Mouse (Mus musculus): ENCODE measurements around the gene Ccdc87. TPM values are rescaled to one million over a fixed set of nuclear protein-coding genes. Genes with fewer than 3 reads are reported as not detected.

Ccdc87 gene
- total and polyA plus RNA-seq, 3 experiments, result not detected

GRCm38 (mm10) chr19:4859081-4859480 lies 19.9 kb downstream of the Ccdc87 start:
- no peak for DNase-seq (ENCODE audit: extremely low read depth)
- Histone ChIP-seq H3K4me1 (ENCODE audit: control insufficient read depth in 1 of 2, insufficient read depth in 2 of 2) (no peaks in the 10 kb centered on the region), H3K9ac (ENCODE audit: insufficient read depth, low read depth) (no peak overlapping the region), H3K27ac (ENCODE audit: insufficient read depth, low read depth) (no peak overlapping the region), H3K4me3 (replicated peaks in 1 of 3; ENCODE audit: low read depth in 2 of 3, low read length in 2 of 3, poor library complexity in 1 of 3) (no peak overlapping the region), H3K4me2 (ENCODE audit: insufficient read depth, low read depth, poor library complexity, severe bottlenecking) (no peak overlapping the region), H3K27me3 (replicated peaks) (peaks cover 81% of the 10 kb centered on the region), H3K36me3 (replicated peaks in 1 of 2; ENCODE audit: control insufficient read depth in 1 of 2, insufficient read depth in 1 of 2, low read length in 1 of 2) (no peaks in the 10 kb centered on the region), H3K79me2 (replicated peaks; ENCODE audit: control insufficient read depth, extremely low read depth, insufficient read depth, poor library complexity, severe bottlenecking) (no peaks in the 10 kb centered on the region), H3K9me3 (replicated peaks; ENCODE audit: low read length) (no peaks in the 10 kb centered on the region)
- in situ Hi-C loops (cut with MboI; ENCODE audit: low pct_ligation_motif_present, low pct_unique_long_range_greater_than_20kb, low sequenced_read_pairs), result loop anchor here (25.0 kb wide), 2 partner anchors 222 to 372 kb away; partner anchors contain the start of genes 2010003K11Rik, Rce1 and Syt12
- dilution Hi-C loops (cut with MboI; ENCODE audit: extremely low pct_ligation_motif_present, extremely low pct_unique_long_range_greater_than_20kb, low sequenced_read_pairs), result no loop called here
- TF ChIP-seq POLR2A (IDR thresholded peaks at IDR 0.05; ENCODE audit: low read depth, low read length) (no peak), MYC (IDR thresholded peaks at IDR 0.05; ENCODE audit: low read depth, low read length) (no peak)

DNA sequence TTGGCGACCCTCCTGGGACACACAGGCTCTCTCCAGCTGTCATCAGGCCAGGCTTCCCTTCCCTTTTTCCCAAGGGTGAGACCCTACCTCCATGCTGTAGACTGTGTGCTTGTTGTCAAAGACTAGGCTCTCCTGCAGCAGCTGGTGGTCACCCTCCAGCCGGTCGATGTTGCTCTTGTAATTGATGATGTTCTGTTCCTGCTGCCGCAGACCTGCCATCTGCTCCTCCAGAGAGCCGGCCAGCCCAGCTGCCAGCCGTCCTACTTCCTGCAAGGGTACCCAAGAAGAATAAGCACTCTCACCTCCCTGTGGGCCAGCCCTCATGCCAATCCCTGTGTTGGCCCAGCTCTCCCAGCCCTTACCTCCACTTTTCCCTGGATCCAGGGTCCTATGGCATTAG lies 23.9 kb downstream of the Ccdc87 start:
- no peak overlapping the region for H3K4me3 ChIP-seq (replicated peaks in 1 of 3; ENCODE audit: low read depth in 2 of 3, low read length in 2 of 3, poor library complexity in 1 of 3)
- H3K4me1 ChIP-seq (ENCODE audit: control insufficient read depth in 1 of 2, insufficient read depth in 2 of 2), result peaks cover 0 to 3% of the 10 kb centered on the region in 2 experiments; a peak in 1 of 4 replicates
- no peaks in the 10 kb centered on the region for H3K9me3 ChIP-seq (replicated peaks; ENCODE audit: low read length)
- H3K27me3 ChIP-seq (replicated peaks), result peaks cover 87% of the 10 kb centered on the region
- H3K27ac ChIP-seq (ENCODE audit: insufficient read depth, low read depth), result no peak overlapping the region
- H3K79me2 ChIP-seq (replicated peaks; ENCODE audit: control insufficient read depth, extremely low read depth, insufficient read depth, poor library complexity, severe bottlenecking), result no peaks in the 10 kb centered on the region
- in situ Hi-C loops (cut with MboI; ENCODE audit: low pct_ligation_motif_present, low pct_unique_long_range_greater_than_20kb, low sequenced_read_pairs) (loop anchor here (25.0 kb wide), 2 partner anchors 226 to 376 kb away; partner anchors contain the start of genes 2010003K11Rik, Rce1 and Syt12), dilution Hi-C loops (cut with MboI; ENCODE audit: extremely low pct_ligation_motif_present, extremely low pct_unique_long_range_greater_than_20kb, low sequenced_read_pairs) (no loop called here)
- no peak for DNase-seq (ENCODE audit: extremely low read depth)
- H3K36me3 ChIP-seq (replicated peaks in 1 of 2; ENCODE audit: control insufficient read depth in 1 of 2, insufficient read depth in 1 of 2, low read length in 1 of 2), result no peaks in the 10 kb centered on the region
- no peak overlapping the region for H3K4me2 ChIP-seq (ENCODE audit: insufficient read depth, low read depth, poor library complexity, severe bottlenecking)
- H3K9ac ChIP-seq (ENCODE audit: insufficient read depth, low read depth), result no peak overlapping the region
- TF ChIP-seq JUND (conservative IDR thresholded peaks at IDR 0.05; ENCODE audit: low read depth, low read length), result no peak
- no peak for TF ChIP-seq USF1 (IDR thresholded peaks at IDR 0.05; ENCODE audit: low read depth, low read length)
- TF ChIP-seq MEF2A (IDR thresholded peaks at IDR 0.05; ENCODE audit: borderline replicate concordance, low read depth, low read length), result no peak
- TF ChIP-seq UBTF (IDR thresholded peaks at IDR 0.05; ENCODE audit: low read depth, low read length), result no peak
- no peak for TF ChIP-seq RCOR1 (conservative IDR thresholded peaks at IDR 0.05; ENCODE audit: low read depth, low read length)
- TF ChIP-seq ZC3H11A (IDR thresholded peaks at IDR 0.05; ENCODE audit: low read depth, low read length), result no peak
- TF ChIP-seq MAX (IDR thresholded peaks at IDR 0.05; ENCODE audit: low read length), result no peak
- TF ChIP-seq RAD21 (IDR thresholded peaks at IDR 0.05; ENCODE audit: low read depth, low read length), result no peak
- no peak for TF ChIP-seq IRF4 (IDR thresholded peaks at IDR 0.05; ENCODE audit: low read depth, low read length)
- TF ChIP-seq USF2 (conservative IDR thresholded peaks at IDR 0.05; ENCODE audit: low read depth, low read length), result no peak
- TF ChIP-seq CHD2 (IDR thresholded peaks at IDR 0.05; ENCODE audit: low read length), result no peak
- no peak for TF ChIP-seq MYC (IDR thresholded peaks at IDR 0.05; ENCODE audit: low read depth, low read length)
- no peak for TF ChIP-seq BHLHE40 (IDR thresholded peaks at IDR 0.05; ENCODE audit: low read depth, low read length)
- no peak for TF ChIP-seq CTCF (conservative IDR thresholded peaks at IDR 0.05 in 1 of 2, IDR thresholded peaks at IDR 0.05 in 1 of 2; ENCODE audit: low read depth in 2 of 2, low read length in 2 of 2)
- no peak for TF ChIP-seq TCF12 (IDR thresholded peaks at IDR 0.05; ENCODE audit: low read depth, low read length)
- no peak for TF ChIP-seq CHD1 (IDR thresholded peaks at IDR 0.05; ENCODE audit: low read depth, low read length)
- no peak for TF ChIP-seq TBP (conservative IDR thresholded peaks at IDR 0.05; ENCODE audit: low read depth, low read length)
- TF ChIP-seq JUN (IDR thresholded peaks at IDR 0.05; ENCODE audit: insufficient read depth, low read depth, low read length), result no peak
- TF ChIP-seq POLR2A (IDR thresholded peaks at IDR 0.05; ENCODE audit: low read depth, low read length), result no peak
- TF ChIP-seq ZNF384 (IDR thresholded peaks at IDR 0.05; ENCODE audit: low read depth, low read length), result no peak

Data from CH12.LX (cell line).